Mouse (Mus musculus) spleen, postnatal 14 days (tissue): Measurements from ENCODE around the gene Rbmx.

Source experiments
- DNase-seq, 2 experiments: peaks; one replicate each; pipeline ENCODE4 v3.0.0; 2021 to 2022; ENCODE audit warnings: low spot score in 2 of 2

Gene Rbmx

GRCm38 (mm10) chrX:57392367-57393246 is at the start of gene Rbmx:
TSS of gene Rbmx (minus strand) at chrX:57393036.
- peak; percentile 38 to 54 for DNase-seq

GRCm38 (mm10) chrX:57433897-57434296 is 41.1 kb upstream of the Rbmx start:
- no peak for DNase-seq

- DNase-seq, result no peak
Measured at GRCm38 (mm10) chrX:57431610-57432009, 38.8 kb upstream of the Rbmx start.

GRCm38 (mm10) chrX:57408769-57409168 is 15.9 kb upstream of the Rbmx start, which contains the start of gene Gm364:
TSS of gene Gm364 (plus strand) at chrX:57409154.
- DNase-seq, result no peak

GRCm38 (mm10) chrX:57403651-57404050 is 10.8 kb upstream of the Rbmx start:
- no peak for DNase-seq

GRCm38 (mm10) chrX:57401388-57401787 is 8.6 kb upstream of the Rbmx start:
- DNase-seq, result no peak

- DNase-seq, result no peak
Measured at GRCm38 (mm10) chrX:57393412-57393811, 576 bp upstream of the Rbmx start.

GRCm38 (mm10) chrX:57380915-57381314 is 11.9 kb downstream of the Rbmx start:
- DNase-seq, result no peak

- no peak for DNase-seq
Measured at GRCm38 (mm10) chrX:57378579-57378978, 14.3 kb downstream of the Rbmx start.

GRCm38 (mm10) chrX:57377096-57377495 is 15.7 kb downstream of the Rbmx start:
- DNase-seq, result no peak

GRCm38 (mm10) chrX:57374029-57374428 is 18.8 kb downstream of the Rbmx start:
- DNase-seq, result no peak

GRCm38 (mm10) chrX:57373543-57373942 is 19.3 kb downstream of the Rbmx start:
- DNase-seq, result no peak

- no peak for DNase-seq
Measured at GRCm38 (mm10) chrX:57372965-57373364, 19.9 kb downstream of the Rbmx start.

GRCm38 (mm10) chrX:57364891-57365569 is 27.8 kb downstream of the Rbmx start:
- no peak for DNase-seq

- no peak for DNase-seq
Measured at GRCm38 (mm10) chrX:57359316-57359715, 33.5 kb downstream of the Rbmx start.

- DNase-seq, result no peak
Measured at GRCm38 (mm10) chrX:57339220-57339619, 53.6 kb downstream of the Rbmx start.

GRCm38 (mm10) chrX:57338371-57339211 is 54.2 kb downstream of the Rbmx start, which contains the start of gene Arhgef6:
TSS of gene Arhgef6 (minus strand) at chrX:57338729.
- DNase-seq, result no peak

GRCm38 (mm10) chrX:57337582-57337981 is 55.3 kb downstream of the Rbmx start:
- DNase-seq, result no peak

- DNase-seq, result no peak
Measured at GRCm38 (mm10) chrX:57336958-57337357, 55.9 kb downstream of the Rbmx start.

GRCm38 (mm10) chrX:57335313-57335712 is 57.5 kb downstream of the Rbmx start:
- DNase-seq, result no peak
